Mouse (Mus musculus) spleen, postnatal 36 days (tissue): Measurements from ENCODE around the gene Filip1.

Experiments used
- DNase-seq, 2 experiments: peaks; one replicate each; pipeline ENCODE4 v3.0.0; 2022; ENCODE audit warnings: low spot score in 2 of 2, mixed read lengths in 1 of 2

The Filip1 gene

DNA sequence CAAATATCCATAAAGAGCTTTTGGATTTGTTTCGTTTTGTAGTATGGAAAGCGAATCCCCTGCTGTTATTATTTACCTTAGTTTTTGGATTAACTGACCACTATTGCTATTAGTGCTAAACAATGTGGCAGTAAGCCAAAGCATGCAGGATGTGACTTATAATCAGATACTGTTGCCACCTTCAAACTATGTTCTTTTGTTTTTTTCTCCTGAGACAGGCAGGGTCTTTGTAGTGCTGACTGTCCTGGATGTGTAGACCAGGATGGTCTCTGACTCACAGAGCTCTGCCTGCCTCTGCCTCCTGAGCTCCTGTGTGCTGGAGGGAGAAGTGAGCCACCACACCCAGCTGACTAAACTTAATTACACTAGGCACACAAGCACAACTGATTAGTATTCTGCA, 33.4 kb downstream of the Filip1 start:
- DNase-seq, result no peak

DNA sequence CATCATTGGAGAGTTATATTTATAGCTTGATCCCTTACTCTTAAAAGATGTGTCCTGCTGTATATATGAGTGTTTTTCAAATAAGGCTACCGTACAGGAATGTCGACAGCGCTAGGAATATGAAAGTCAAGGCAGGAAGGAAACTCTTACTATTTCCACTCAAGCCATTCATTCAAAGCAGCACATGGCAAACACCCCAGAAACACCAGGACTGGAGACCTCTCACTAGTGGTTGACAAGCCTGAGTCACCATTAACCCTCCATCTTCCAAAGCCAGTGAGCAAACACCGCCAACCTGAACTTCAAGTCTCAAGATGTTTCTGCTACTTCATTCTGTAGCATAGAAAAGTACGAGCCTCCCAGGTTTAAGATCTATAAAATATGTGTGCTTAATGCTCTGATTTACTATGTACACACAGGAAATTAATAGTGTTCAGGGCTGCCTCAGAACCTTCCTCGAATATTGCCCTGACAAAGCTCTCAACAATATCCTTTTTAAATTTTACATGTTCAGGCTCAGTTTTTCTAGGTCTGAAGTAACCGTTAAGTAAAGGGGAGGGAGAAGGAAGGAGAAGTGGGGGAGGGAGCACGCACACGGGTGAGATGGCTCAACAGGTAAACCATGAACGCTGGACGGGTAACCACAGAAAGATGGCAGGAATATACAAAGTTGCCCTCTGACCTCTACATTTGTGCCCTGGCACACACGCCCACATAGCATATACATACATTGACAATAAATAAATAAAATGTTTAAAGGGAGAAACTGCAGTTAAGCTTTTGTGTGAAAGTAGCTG, 34.2 kb downstream of the Filip1 start:
- no peak for DNase-seq

DNA sequence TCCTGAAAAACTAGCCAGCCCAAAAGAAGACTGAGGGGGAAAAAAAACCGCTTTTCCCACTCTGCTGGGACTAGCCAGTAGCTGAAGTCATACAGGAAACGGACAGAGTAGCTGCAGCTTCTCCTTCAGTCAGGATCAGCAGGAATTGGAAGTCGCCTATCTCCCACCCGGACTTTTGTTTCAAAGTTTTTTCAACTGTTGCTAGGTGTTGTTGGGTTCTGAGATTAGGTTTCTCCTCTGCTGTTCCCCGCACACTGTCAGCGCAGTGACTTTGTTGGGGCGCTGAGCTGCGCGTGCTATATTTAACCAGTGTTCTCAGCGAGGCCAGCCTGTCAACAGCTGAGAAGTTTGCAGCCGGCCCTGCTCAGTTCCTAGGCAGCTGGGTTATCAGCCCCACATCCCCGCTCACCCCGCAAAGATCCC, 35.1 kb downstream of the Filip1 start:
- no peak for DNase-seq

DNA sequence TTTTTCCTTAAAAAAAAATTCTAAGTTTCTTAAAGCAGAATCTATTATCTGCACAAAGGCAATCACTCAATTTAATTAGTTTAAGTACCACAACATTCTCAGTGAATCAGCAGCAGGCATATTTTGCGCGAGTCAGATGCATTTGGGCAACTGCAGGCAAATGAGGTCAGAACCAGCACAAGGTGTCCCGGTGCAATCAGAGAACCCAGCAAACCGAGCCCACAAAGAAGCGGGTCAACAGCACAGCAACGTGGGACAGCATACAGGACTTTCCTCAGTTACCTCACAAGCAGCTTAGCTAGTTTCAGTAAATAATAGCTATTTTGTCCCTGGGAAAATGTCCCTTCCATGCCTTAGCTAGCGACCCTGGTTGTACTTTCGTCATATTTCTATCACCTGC, 35.9 kb downstream of the Filip1 start:
- DNase-seq, result no peak

GRCm38 (mm10) chr9:79975121-79975520, 37.5 kb downstream of the Filip1 start:
- no peak for DNase-seq

DNA sequence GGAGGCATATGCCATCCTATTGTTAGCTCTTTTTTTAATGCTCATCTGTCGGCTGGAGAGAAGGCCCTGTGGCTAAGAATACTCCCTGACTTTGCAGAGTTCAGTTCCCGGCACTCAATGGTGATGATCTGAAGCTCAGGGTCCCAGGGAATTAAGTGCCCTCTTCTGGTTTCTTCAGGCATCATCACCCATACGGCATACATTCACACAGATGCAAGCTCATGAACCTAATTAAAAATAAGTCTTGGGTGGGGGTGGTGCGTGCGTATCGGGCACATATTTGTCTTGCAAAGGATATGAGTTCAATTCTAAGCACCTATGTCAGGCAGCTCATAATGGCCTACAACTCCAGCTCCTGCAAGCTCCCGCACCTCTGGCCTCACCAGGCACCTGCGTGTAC, 39.1 kb downstream of the Filip1 start:
- DNase-seq, result no peak

GRCm38 (mm10) chr9:79972705-79973104, 39.9 kb downstream of the Filip1 start:
- DNase-seq, result no peak

DNA sequence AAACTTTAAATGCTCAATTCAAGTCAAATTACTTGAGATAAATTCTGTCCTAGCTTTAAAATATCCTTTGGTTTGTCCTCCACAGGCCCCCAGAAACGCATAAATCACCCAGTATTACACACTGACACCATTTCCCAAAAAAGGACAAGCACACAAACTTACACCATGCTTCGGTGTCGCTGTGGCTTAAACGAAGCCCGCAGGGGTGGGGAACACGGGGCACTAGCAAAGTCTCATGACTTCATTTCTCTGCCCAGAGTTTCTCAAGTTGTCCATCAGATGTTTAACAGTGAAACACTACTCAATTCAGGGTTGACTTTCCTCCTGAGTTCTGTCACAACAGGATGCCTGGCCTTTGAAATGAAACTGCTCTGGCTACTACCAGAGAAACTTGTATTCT, 41.0 kb downstream of the Filip1 start:
- DNase-seq, result no peak

DNA sequence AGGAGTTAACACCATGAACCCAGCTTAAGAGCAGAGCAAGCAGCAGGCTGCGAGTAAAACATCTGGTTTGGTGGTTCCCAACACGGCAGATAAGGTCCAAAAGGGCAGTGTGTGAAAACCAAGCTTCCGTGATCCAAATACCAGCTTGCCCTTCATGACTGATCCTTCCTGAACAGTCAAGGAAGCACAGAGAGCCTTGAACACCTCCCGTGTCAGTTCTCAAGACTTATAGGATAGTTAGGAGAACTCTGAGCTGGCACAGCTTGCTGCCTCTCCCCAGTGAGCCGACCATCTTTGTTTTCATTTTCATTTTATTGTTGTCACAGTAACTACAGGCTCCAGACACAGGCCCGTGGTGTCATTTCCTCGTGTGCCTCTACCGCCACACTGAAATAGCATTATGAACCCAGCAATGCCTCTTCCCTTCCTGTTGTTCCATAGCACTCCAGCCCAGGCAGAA, 42.0 kb downstream of the Filip1 start:
- DNase-seq, result no peak

- no peak for DNase-seq
Measured at GRCm38 (mm10) chr9:79969544-79969943, 43.1 kb downstream of the Filip1 start.

DNA sequence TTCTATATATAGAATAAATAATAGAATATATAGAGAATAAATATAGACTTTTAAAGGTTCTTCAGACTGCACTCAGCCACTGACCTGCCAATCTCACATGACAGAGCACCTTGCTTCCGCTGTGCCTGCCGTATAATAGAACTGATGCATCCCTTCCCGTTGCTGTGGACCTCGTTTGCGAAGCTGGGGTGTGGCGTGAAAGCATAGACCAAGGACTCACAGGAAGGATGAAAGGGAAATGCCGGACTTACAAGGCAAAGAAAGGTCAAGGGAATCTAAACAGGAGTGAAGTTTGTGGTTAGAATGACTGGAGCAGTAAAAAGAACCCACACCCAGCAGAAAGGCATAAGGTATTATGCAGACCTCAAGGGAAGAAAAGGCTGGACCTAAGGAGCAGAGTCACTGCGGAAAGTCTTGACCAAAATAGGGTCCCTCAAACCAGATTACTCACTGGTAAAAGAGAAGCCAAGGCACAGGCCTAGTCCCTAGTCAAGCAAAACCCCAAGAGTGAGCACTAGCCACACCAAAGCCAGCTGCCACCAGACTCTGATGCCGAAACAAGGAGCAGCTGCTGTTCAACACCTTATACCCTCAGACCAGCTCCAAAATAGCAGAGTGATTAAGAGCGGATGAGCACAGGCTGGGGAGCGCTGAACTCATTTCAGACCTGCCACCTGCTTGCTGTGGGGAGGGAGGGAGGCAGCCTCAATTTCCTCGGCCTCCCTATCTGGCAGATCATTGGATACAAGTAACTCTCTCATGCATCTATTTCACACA, 45.8 kb downstream of the Filip1 start:
- DNase-seq, result no peak

GRCm38 (mm10) chr9:79965600-79966392, 46.9 kb downstream of the Filip1 start:
- DNase-seq, result no peak

DNA sequence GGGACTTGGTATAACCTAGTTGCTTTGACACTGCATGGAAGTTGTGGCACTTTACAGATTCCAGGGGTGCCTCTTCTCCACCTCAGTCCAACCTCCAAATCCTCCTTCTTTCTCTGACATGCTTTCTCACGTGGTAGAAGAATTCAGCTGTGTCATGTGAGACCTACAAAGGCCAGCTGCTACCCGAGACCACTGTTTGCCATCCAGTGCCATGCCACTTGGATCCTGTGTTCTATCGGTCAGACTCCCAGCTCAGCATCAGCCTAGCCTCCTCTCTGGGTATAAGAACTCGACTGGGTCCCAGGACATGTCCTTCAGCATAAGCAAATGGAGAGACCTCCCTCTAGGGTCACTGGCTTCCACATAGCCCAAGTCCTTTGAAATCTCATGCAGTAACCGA, 47.6 kb downstream of the Filip1 start:
- no peak for DNase-seq

- DNase-seq, result no peak
Measured at GRCm38 (mm10) chr9:79961630-79962285, 50.9 kb downstream of the Filip1 start.

- DNase-seq, result no peak
Measured at GRCm38 (mm10) chr9:79960453-79960852, 52.2 kb downstream of the Filip1 start.

GRCm38 (mm10) chr9:79958395-79958794, 54.3 kb downstream of the Filip1 start:
- DNase-seq, result no peak

DNA sequence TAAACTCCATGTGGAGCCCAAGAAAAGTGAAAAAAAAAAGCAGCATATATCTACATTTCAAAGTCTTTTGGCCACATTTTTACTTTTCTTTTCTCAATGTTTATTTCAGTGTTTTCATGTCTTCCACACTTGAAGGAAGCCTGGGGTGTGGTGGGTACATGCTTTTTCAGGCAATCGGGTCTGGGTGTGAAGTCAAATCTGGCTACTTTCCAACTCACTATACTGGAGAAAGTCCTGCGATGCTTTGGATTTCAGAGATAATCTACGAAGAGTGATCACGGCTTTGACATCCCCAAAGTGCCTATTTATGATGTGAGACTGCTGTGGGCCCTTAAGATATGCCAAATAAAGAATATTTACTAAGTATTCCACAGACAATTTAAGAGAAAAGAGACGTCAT, 57.7 kb downstream of the Filip1 start:
- no peak for DNase-seq

- DNase-seq, result no peak
Measured at GRCm38 (mm10) chr9:79951984-79952383, 60.7 kb downstream of the Filip1 start.

DNA sequence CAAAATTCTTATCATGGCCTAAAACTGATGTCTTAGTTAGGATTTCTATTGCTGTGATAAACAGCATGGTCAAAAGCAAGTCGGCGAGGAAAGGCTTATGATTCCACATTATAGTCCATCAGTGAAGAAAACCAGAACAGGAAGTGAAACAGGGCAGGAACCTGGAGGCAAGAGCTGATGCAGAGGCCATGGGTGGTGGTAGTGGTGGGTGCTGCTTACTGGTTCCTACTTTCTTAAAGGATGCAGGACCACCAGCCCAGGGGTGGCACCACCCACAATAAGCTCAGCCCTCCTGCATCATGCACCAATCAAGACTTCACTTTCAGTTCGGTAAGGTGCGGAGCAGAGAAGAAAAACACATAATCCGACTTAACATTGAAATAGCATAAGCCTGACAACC, 61.3 kb downstream of the Filip1 start:
- DNase-seq, result no peak

- no peak for DNase-seq
Measured at GRCm38 (mm10) chr9:79950666-79951065, 62.0 kb downstream of the Filip1 start.

GRCm38 (mm10) chr9:79950038-79950437, 62.6 kb downstream of the Filip1 start:
- DNase-seq, result no peak

- DNase-seq, result no peak
Measured at GRCm38 (mm10) chr9:79948376-79948775, 64.3 kb downstream of the Filip1 start.
